ENCODE assay signal across 10 mouse cellular contexts in the genomic region with DNA sequence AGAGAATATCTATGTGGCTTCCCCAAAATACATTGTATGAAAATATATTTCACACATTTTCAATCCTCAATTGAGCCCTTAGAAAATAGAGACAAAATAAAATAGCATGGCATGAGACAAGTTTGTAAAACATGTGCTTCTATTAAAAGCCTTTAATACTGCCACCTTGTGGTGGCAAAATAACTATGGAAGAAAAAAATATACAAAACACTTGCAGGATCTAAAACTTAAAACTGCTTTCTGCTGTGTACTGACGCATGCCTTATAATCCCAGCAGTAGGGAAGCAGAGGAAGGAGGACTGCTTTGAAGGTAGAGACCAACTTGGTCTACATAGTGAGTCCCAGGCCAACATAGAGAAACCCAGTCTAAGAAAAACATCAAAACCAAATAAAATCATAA. TPM values are rescaled to one million over a fixed set of nuclear protein-coding genes. Genes with fewer than 3 reads are reported as not detected.
DNase-seq lines count a peak whose midpoint lies in the region; ATAC-seq and TF ChIP-seq lines count a peak whose summit lies in the region.
"Had no signal": no experiment of that assay in that cellular context is flagged by ENCODE, and none has a peak within 500 bp of the region (broad histone marks: within the 10 kb centered on the region; RNA-seq: fewer than 3 reads in every experiment).

No protein-coding gene starts in this region.

- no peak overlapping the region for H3K4me2 ChIP-seq in heart, postnatal 0 days (ENCODE audit: low read depth, low read length)
- no peak overlapping the region for H3K4me2 ChIP-seq in midbrain, embryonic 13.5 days (replicated peaks)
- no peak overlapping the region for H3K4me2 ChIP-seq in midbrain, embryonic 15.5 days
- no peak overlapping the region for H3K4me2 ChIP-seq in stomach, postnatal 0 days (replicated peaks; ENCODE audit: low read depth)

- H3K4me3 ChIP-seq in heart, postnatal 0 days (ENCODE audit: low read depth, low read length), result no peak overlapping the region
- no peak overlapping the region for H3K4me3 ChIP-seq in midbrain, embryonic 13.5 days (replicated peaks)
- H3K4me3 ChIP-seq in midbrain, embryonic 15.5 days, result no peak overlapping the region
- H3K4me3 ChIP-seq in stomach, postnatal 0 days (ENCODE audit: low read depth, low read length), result no peak overlapping the region

- no peak overlapping the region for H3K9ac ChIP-seq in heart, postnatal 0 days (replicated peaks; ENCODE audit: low read depth, low read length)
- H3K9ac ChIP-seq in midbrain, embryonic 13.5 days (replicated peaks), result no peak overlapping the region
- no peak overlapping the region for H3K9ac ChIP-seq in midbrain, embryonic 15.5 days
- no peak overlapping the region for H3K9ac ChIP-seq in stomach, postnatal 0 days (ENCODE audit: low read length)

- H3K27me3 ChIP-seq in heart, postnatal 0 days (ENCODE audit: control insufficient read depth, insufficient read depth, low read length), result no peaks in the 10 kb centered on the region
- no peaks in the 10 kb centered on the region for H3K27me3 ChIP-seq in midbrain, embryonic 13.5 days
- no peaks in the 10 kb centered on the region for H3K27me3 ChIP-seq in midbrain, embryonic 15.5 days (replicated peaks)
- H3K27me3 ChIP-seq in stomach, postnatal 0 days (ENCODE audit: control insufficient read depth, insufficient read depth, low read length), result no peaks in the 10 kb centered on the region

- H3K27ac ChIP-seq in heart, postnatal 0 days (ENCODE audit: low read depth), result no peak overlapping the region
- no peak overlapping the region for H3K27ac ChIP-seq in midbrain, embryonic 13.5 days
- no peak overlapping the region for H3K27ac ChIP-seq in midbrain, embryonic 15.5 days
- no peak overlapping the region for H3K27ac ChIP-seq in stomach, postnatal 0 days (replicated peaks)

- no peak for TF ChIP-seq EP300 in heart, postnatal 0 days (IDR thresholded peaks at IDR 0.05; ENCODE audit: low read depth)
- TF ChIP-seq EP300 in stomach, postnatal 0 days (optimal IDR thresholded peaks at IDR 0.05), result no peak

- no peaks in the 10 kb centered on the region for H3K9me3 ChIP-seq in heart, postnatal 0 days (replicated peaks; ENCODE audit: control insufficient read depth, low read length)
- H3K9me3 ChIP-seq in midbrain, embryonic 13.5 days, result no peaks in the 10 kb centered on the region
- no peaks in the 10 kb centered on the region for H3K9me3 ChIP-seq in midbrain, embryonic 15.5 days
- no peaks in the 10 kb centered on the region for H3K9me3 ChIP-seq in stomach, postnatal 0 days (ENCODE audit: control insufficient read depth, low read length)

- no peaks in the 10 kb centered on the region for H3K36me3 ChIP-seq in heart, postnatal 0 days (replicated peaks; ENCODE audit: control insufficient read depth, insufficient read depth, low read length)
- H3K36me3 ChIP-seq in midbrain, embryonic 13.5 days, result no peaks in the 10 kb centered on the region
- no peaks in the 10 kb centered on the region for H3K36me3 ChIP-seq in midbrain, embryonic 15.5 days (replicated peaks)
- H3K36me3 ChIP-seq in stomach, postnatal 0 days (ENCODE audit: control insufficient read depth, insufficient read depth, low read length), result no peaks in the 10 kb centered on the region

- peak; percentile 51 for TF ChIP-seq CTCF in heart, postnatal 0 days (IDR thresholded peaks at IDR 0.05; ENCODE audit: low read depth)
- peak; percentile 73 for TF ChIP-seq CTCF in stomach, postnatal 0 days (IDR thresholded peaks at IDR 0.05; ENCODE audit: low read depth)

- 38% methylated on average over 1 of the region's 1 CpGs for WGBS in heart, postnatal 0 days
- 49% methylated on average over 1 of the region's 1 CpGs for WGBS in midbrain, embryonic 13.5 days
- 44% methylated on average over 1 of the region's 1 CpGs for WGBS in midbrain, embryonic 15.5 days
- 15% methylated on average over 1 of the region's 1 CpGs for WGBS in stomach, postnatal 0 days

- DNase-seq in heart, postnatal 0 days (ENCODE audit: low spot score), result peak; percentile 47
- no peak for DNase-seq in heart, adult 18-20 months
- DNase-seq in c-Kit-positive CD71-positive TER-119-negative erythroid progenitor cells, embryonic 14.5 days (ENCODE audit: low read depth), result peak; percentile 55
- DNase-seq in stomach, postnatal 0 days (ENCODE audit: low spot score), result no peak
- no peak for DNase-seq in spleen, postnatal 4 days (ENCODE audit: low spot score in 2 of 2)
- no peak for DNase-seq in ovary, postnatal 14 days (ENCODE audit: low spot score)
- DNase-seq: cerebellum, adult 8-10 months; gastrocnemius, postnatal 10 days had no signal

- H3K4me1 ChIP-seq in heart, postnatal 0 days (ENCODE audit: control insufficient read depth, insufficient read depth), result no peaks in the 10 kb centered on the region
- no peaks in the 10 kb centered on the region for H3K4me1 ChIP-seq in midbrain, embryonic 13.5 days (replicated peaks)
- no peaks in the 10 kb centered on the region for H3K4me1 ChIP-seq in midbrain, embryonic 15.5 days
- no peaks in the 10 kb centered on the region for H3K4me1 ChIP-seq in stomach, postnatal 0 days (replicated peaks; ENCODE audit: control insufficient read depth, insufficient read depth)

- ATAC-seq in heart, postnatal 0 days (ENCODE audit: insufficient read depth, low read depth), result no peak
- ATAC-seq in midbrain, embryonic 13.5 days, result 0 out of 2 replicates have a peak, but pooled peaks have one; percentile 24
- no peak for ATAC-seq in midbrain, embryonic 15.5 days (replicated peaks)
- no peak for ATAC-seq in stomach, postnatal 0 days (ENCODE audit: low FRiP score, low TSS enrichment)

RNA-seq across cellular contexts. Expression of gene Trim59, which starts 19.4 kb away (rescaled TPM):
- total RNA-seq in heart, postnatal 0 days (2014; rRNA removed; ENCODE audit: low replicate concordance), result 8.6 and 19.1 TPM in 2 replicates
- 19.6 and 22.7 TPM in 2 replicates for polyA plus RNA-seq in heart, postnatal 0 days (2015; fragmentation: Nextera tagmentation; extraction: Ambion mirVana)
- total RNA-seq in heart, adult 18-20 months (2021), result 1 to 10 TPM; 1.4 to 1.7 TPM
- 77.0 and 80.6 TPM in 2 replicates for polyA plus RNA-seq in midbrain, embryonic 13.5 days (2015; fragmentation: Nextera tagmentation; extraction: Ambion mirVana)
- 38.4 and 39.9 TPM in 2 replicates for polyA plus RNA-seq in midbrain, embryonic 15.5 days (2015; fragmentation: Nextera tagmentation; extraction: Ambion mirVana)
- polyA plus RNA-seq in stomach, postnatal 0 days (2015; fragmentation: Nextera tagmentation; extraction: Ambion mirVana), result 17.6 and 24.4 TPM in 2 replicates

RNA-seq across cellular contexts. Expression of gene Smc4, which starts 59.5 kb away (rescaled TPM):
- total RNA-seq in heart, postnatal 0 days (2014; rRNA removed; ENCODE audit: low replicate concordance), result 32.8 and 52.5 TPM in 2 replicates
- 77.1 and 80.2 TPM in 2 replicates for polyA plus RNA-seq in heart, postnatal 0 days (2015; fragmentation: Nextera tagmentation; extraction: Ambion mirVana)
- total RNA-seq in heart, adult 18-20 months (2021), result 10 to 100 TPM in 1 of 2 experiments, 1 to 10 TPM in 1; 9.7 to 13.3 TPM
- 91.4 and 94.1 TPM in 2 replicates for polyA plus RNA-seq in midbrain, embryonic 13.5 days (2015; fragmentation: Nextera tagmentation; extraction: Ambion mirVana)
- polyA plus RNA-seq in midbrain, embryonic 15.5 days (2015; fragmentation: Nextera tagmentation; extraction: Ambion mirVana), result 32.1 and 36.9 TPM in 2 replicates
- 47.7 and 56.4 TPM in 2 replicates for polyA plus RNA-seq in stomach, postnatal 0 days (2015; fragmentation: Nextera tagmentation; extraction: Ambion mirVana)

RNA-seq across cellular contexts. Expression of gene Ift80, which starts 59.6 kb away (rescaled TPM):
- 3.2 and 13.6 TPM in 2 replicates for total RNA-seq in heart, postnatal 0 days (2014; rRNA removed; ENCODE audit: low replicate concordance)
- 2.8 and 3.0 TPM in 2 replicates for polyA plus RNA-seq in heart, postnatal 0 days (2015; fragmentation: Nextera tagmentation; extraction: Ambion mirVana)
- total RNA-seq in heart, adult 18-20 months (2021), result 1 to 10 TPM; 4.0 to 5.3 TPM
- polyA plus RNA-seq in midbrain, embryonic 13.5 days (2015; fragmentation: Nextera tagmentation; extraction: Ambion mirVana), result 10.0 and 11.4 TPM in 2 replicates
- 8.0 and 8.3 TPM in 2 replicates for polyA plus RNA-seq in midbrain, embryonic 15.5 days (2015; fragmentation: Nextera tagmentation; extraction: Ambion mirVana)
- polyA plus RNA-seq in stomach, postnatal 0 days (2015; fragmentation: Nextera tagmentation; extraction: Ambion mirVana), result 2.2 TPM in 2 replicates

Comparison
In these comparisons a context has a peak if more than half of its experiments do, and no peak if none do; other contexts are left out.
1. DNase-seq: peak in heart, postnatal 0 days (single experiment) and c-Kit-positive CD71-positive TER-119-negative erythroid progenitor cells, embryonic 14.5 days (single experiment); none in heart, adult 18-20 months (0 of 2), stomach, postnatal 0 days (single experiment), spleen, postnatal 4 days (0 of 2) and ovary, postnatal 14 days (single experiment).